Mouse (Mus musculus) heart, embryonic 11.5 days (tissue): ENCODE measurements around the gene Prmt9. TPM values are rescaled to one million over a fixed set of nuclear protein-coding genes. Genes with fewer than 3 reads are reported as not detected.
A peak's percentile ranks its signal among the peaks of the same experiment; 100 is the strongest.

Experiments
- ATAC-seq: fragments of 200-750 bp; cut with Nextera tagmentation; replicated peaks from 2 replicates; pipeline ENCODE4 v1.8.0; 2017; ENCODE audit warnings: moderate library complexity; ENCODE audit not compliant: insufficient number of reproducible peaks, low FRiP score, low TSS enrichment
- H3K27ac ChIP-seq: fragments of 300-500 bp; sonication (generic); 2 replicates; pipeline ENCODE4 v1.5.1; 2014; ENCODE audit warnings: mild to moderate bottlenecking, low read depth, low read length
- H3K27me3 ChIP-seq: fragments of 300-500 bp; sonication (generic); 2 replicates; pipeline ENCODE4 v1.6.1; 2014; ENCODE audit warnings: mild to moderate bottlenecking, low read length, mixed read lengths; ENCODE audit not compliant: control insufficient read depth, insufficient read depth
- H3K36me3 ChIP-seq: fragments of 300-500 bp; sonication (generic); 2 replicates; pipeline ENCODE4 v1.6.1; 2014; ENCODE audit warnings: mild to moderate bottlenecking, low read length, moderate library complexity, mixed read lengths; ENCODE audit not compliant: control insufficient read depth, insufficient read depth
- H3K4me1 ChIP-seq: fragments of 300-500 bp; sonication (generic); 2 replicates; pipeline ENCODE4 v1.6.1; 2014; ENCODE audit warnings: low read length; ENCODE audit not compliant: control insufficient read depth, insufficient read depth
- H3K4me2 ChIP-seq: fragments of 300-500 bp; sonication (generic); 2 replicates; pipeline ENCODE4 v1.6.1; 2014; ENCODE audit warnings: mild to moderate bottlenecking, moderate library complexity
- H3K4me3 ChIP-seq: fragments of 300-500 bp; sonication (generic); 2 replicates; pipeline ENCODE4 v1.5.1; 2014; ENCODE audit warnings: low read depth, low read length
- H3K9ac ChIP-seq: fragments of 300-500 bp; sonication (generic); 2 replicates; pipeline ENCODE4 v1.6.1; 2014; ENCODE audit warnings: mild to moderate bottlenecking, low read depth, low read length, moderate library complexity
- H3K9me3 ChIP-seq: fragments of 300-500 bp; sonication (generic); replicated peaks from 2 replicates; pipeline ENCODE4 v1.6.1; 2016; ENCODE audit warnings: low read length; ENCODE audit not compliant: control insufficient read depth
- WGBS: fragments of 180-500 bp; shearing (Covaris S2); extraction: QIAGEN DNeasy Blood & Tissue Kit; methylation state at CpG from one replicate; pipeline ENCODE4 v1.1.7; 2014; ENCODE audit not compliant: insufficient replicate concordance; 5-methylcytosine and 5-hydroxymethylcytosine counted together
- polyA plus RNA-seq: library from polyadenylated mRNA; unstranded; fragments of >200 nt; fragmentation: Nextera tagmentation; extraction: Ambion mirVana; gene quantifications from 2 replicates; pipeline ENCODE4 v1.2.1, GENCODE M21; 2014

The Prmt9 gene
- polyA plus RNA-seq, 1 experiment from 2014 or later = 13.4 TPM

DNA sequence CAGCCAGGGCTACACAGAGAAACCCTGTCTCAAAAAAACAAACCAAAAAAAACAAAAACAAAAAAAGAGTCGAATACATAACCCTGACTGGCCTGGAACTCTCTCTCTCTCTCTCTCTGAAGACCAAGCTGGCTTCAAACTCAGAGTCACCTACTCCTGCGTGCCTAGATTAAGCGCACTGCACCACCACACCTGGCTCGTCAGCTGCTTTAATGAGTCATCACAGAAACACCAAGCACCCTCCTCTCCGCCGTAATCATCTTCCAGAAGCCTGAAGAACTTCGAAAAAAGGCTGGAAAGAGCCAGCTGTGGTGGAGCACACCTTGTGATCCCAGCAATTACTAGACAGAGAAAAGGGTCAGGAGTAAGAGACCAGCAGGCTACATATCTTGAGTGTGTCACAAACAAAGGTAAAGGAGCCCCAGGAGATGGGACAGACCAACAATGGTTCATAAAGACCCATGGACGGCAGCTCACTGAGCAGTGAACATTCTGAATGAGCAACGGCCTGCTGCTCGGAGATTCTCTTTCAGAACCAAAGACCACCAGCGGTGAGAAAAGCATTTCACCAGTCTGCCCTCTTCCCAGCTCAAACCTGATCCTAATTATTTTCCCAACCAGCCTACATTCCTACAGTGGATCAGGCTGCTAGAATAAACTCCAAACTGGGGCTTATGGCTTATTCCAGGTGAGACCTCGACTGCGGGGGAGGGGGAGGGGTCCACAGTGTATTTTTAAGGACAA lies 37.3 kb upstream of the Prmt9 start:
- Histone ChIP-seq H3K4me3 (no peak overlapping the region), H3K9me3 (no peaks in the 10 kb centered on the region), H3K9ac (no peak overlapping the region), H3K27me3 (no peaks in the 10 kb centered on the region), H3K4me1 (peaks cover 19% of the 10 kb centered on the region), H3K36me3 (no peaks in the 10 kb centered on the region), H3K4me2 (no peak overlapping the region), H3K27ac (no peak overlapping the region)
- WGBS = 77% methylated on average over 13 of the region's 13 CpGs
- ATAC-seq = no peak

GRCm38 (mm10) chr8:77515201-77515600 lies 34.0 kb upstream of the Prmt9 start:
- 85% methylated on average over 8 of the region's 8 CpGs for WGBS
- H3K4me3 ChIP-seq = no peak overlapping the region
- H3K4me2 ChIP-seq = no peak overlapping the region; the same call in 1 of the 2 replicates
- H3K27me3 ChIP-seq = no peaks in the 10 kb centered on the region
- no peak overlapping the region for H3K9ac ChIP-seq
- H3K9me3 ChIP-seq = no peaks in the 10 kb centered on the region
- H3K4me1 ChIP-seq = peaks cover 22% of the 10 kb centered on the region
- no peak for ATAC-seq
- no peaks in the 10 kb centered on the region for H3K36me3 ChIP-seq
- no peak overlapping the region for H3K27ac ChIP-seq

DNA sequence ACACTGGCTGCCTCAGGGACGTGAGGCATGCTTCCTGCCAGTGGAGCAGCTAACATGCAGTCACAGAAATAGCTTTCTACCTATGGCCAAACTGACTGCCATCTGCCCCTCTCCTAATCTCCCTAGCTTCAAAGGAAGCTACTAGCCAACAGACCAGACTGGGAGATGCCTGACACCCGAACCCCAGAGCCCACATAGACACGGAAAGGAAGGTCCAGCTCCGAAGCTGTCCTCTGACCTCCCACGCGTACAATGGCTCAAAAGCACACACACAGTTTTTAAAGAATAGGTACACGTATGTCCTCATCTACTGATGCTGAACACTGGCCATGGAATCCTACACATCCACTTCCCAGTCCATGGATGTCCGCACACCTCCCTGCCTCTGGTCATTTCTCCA lies 33.4 kb upstream of the Prmt9 start:
- no peaks in the 10 kb centered on the region for H3K9me3 ChIP-seq
- 62% methylated on average over 8 of the region's 8 CpGs for WGBS
- H3K27ac ChIP-seq = no peak overlapping the region
- H3K4me3 ChIP-seq = peak overlapping the region; percentile 79; the same call in 1 of the 2 replicates
- H3K9ac ChIP-seq = 0 out of 2 replicates have a peak overlapping the region, but pooled peaks have one; percentile 94
- no peaks in the 10 kb centered on the region for H3K27me3 ChIP-seq
- no peaks in the 10 kb centered on the region for H3K36me3 ChIP-seq
- no peak for ATAC-seq
- H3K4me2 ChIP-seq = peak overlapping the region; percentile 80
- peaks cover 22% of the 10 kb centered on the region for H3K4me1 ChIP-seq

DNA sequence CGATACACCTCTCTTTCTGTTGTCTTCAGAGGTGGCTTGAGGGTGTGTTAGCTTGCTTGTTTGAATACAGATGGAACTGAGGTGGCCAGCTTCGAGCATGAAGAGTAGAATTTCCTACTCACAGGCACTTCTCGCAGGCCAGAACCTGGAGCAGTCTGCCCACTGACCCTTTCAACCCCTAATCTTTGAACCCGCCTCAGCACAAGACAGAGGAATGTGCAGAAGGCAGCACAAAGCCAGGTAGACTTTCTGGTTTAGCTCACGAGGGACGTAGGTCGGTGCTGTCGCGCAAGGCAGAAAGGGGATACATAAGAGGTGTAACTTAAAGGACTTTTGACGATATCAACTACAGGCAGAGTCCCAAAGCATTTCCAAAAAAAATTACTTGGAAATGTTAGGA lies 32.4 kb upstream of the Prmt9 start:
- Histone ChIP-seq H3K9ac (peak overlapping the region; percentile 94), H3K9me3 (no peaks in the 10 kb centered on the region), H3K4me3 (peak overlapping the region; percentile 79), H3K27ac (peak overlapping the region; percentile 89), H3K36me3 (no peaks in the 10 kb centered on the region), H3K4me1 (peaks cover 22% of the 10 kb centered on the region), H3K27me3 (no peaks in the 10 kb centered on the region), H3K4me2 (peak overlapping the region; percentile 80)
- no peak for ATAC-seq
- 8% methylated on average over 10 of the region's 10 CpGs for WGBS

DNA sequence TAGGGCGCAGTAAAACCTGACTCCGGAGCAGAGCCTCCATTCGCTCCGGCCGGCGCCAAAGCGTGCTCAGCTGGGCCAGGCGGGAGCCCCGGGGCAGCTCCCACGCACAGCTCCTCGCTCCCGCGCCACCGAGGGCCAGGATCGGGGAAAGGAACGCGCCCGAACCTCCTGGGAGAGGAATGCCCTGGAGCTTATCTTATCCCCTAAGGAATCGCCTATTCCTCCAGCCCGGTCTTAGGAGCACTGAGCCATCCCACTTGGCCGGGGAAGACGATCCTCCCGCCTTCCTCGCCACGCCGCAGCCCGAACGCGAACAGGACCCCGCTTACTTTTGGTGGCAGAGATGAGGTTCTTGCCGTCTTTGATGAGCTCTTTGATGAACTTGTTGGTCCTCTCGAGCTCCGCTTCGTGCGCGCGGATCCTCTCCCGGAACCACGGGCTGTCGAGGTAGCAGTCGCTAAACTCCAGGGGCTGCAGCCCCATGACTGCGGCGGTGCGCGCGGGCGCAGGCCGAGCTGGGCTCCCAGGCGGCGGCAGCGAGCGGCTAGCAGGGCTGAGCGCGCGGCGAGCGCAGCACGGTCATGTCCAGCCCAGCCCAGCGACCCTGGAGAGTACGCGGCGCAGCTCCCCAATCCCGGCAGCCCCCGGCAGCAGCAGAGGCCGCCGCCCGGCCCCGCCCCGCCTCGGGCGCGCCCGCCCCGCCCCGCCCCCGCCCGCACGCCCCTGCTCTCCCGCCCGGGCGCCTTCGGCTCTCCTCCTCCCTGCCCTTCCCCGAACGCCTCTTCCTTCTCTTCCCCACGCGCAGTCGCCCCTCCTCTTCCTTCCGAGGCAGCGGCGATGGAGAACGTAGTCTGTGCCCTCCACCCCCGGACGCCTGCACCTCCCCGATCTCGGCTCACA lies 31.6 kb upstream of the Prmt9 start, which contains the start of gene Arhgap10:
TSS of gene Arhgap10 (minus strand) at position 653 of the 900 bp plus-strand sequence.
- Histone ChIP-seq H3K4me3 (peak within 1 kb of the TSS; percentile 79), H3K27me3 (no peaks in the 10 kb centered on the region), H3K9me3 (no peaks in the 10 kb centered on the region), H3K9ac (peak within 1 kb of the TSS; percentile 94), H3K27ac (peak within 1 kb of the TSS; percentile 89), H3K4me1 (peaks cover 22% of the 10 kb centered on the region), H3K36me3 (no peaks in the 10 kb centered on the region), H3K4me2 (peak within 1 kb of the TSS; percentile 80)
- peak; percentile 90 for ATAC-seq
- WGBS = under 1% methylated on average over 76 of the region's 95 CpGs

GRCm38 (mm10) chr8:77518201-77519115 lies 30.7 kb upstream of the Prmt9 start:
- no peaks in the 10 kb centered on the region for H3K27me3 ChIP-seq
- no peaks in the 10 kb centered on the region for H3K36me3 ChIP-seq
- H3K4me1 ChIP-seq = peaks cover 22% of the 10 kb centered on the region
- peak overlapping the region; percentile 94 for H3K9ac ChIP-seq
- H3K4me2 ChIP-seq = peak overlapping the region; percentile 80
- H3K9me3 ChIP-seq = no peaks in the 10 kb centered on the region
- H3K27ac ChIP-seq = peak overlapping the region; percentile 89
- ATAC-seq = peak; percentile 60
- 6% methylated on average over 33 of the region's 33 CpGs for WGBS
- peak overlapping the region; percentile 79 for H3K4me3 ChIP-seq

DNA sequence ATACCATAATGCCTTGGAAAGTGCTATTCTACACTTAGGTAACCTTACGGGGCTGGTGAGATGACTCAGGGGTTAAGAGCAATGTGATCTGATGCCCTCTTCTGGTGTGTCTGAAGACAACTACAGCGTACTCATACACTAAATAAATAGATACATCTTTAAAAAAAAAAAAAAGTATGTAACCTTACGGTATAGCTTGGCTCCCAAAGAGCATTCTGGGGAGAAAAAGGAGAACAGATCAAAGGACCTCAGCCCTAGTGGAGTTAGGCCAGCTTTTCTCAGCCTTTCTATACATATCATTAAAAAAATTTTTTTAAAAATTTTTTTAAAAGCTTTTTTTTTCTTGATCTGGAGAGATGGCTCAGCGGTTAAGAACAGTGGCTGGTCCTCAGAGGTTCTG lies 28.6 kb upstream of the Prmt9 start:
- Histone ChIP-seq H3K9me3 (no peaks in the 10 kb centered on the region), H3K4me2 (no peak overlapping the region), H3K36me3 (no peaks in the 10 kb centered on the region), H3K27me3 (no peaks in the 10 kb centered on the region), H3K9ac (no peak overlapping the region), H3K27ac (no peak overlapping the region), H3K4me1 (peaks cover 25% of the 10 kb centered on the region), H3K4me3 (no peak overlapping the region)
- WGBS = 89% methylated on average over 4 of the region's 4 CpGs
- no peak for ATAC-seq
